Mouse (Mus musculus): ENCODE measurements around the gene Abcb8. TPM values are rescaled to one million over a fixed set of nuclear protein-coding genes. Genes with fewer than 3 reads are reported as not detected.

Abcb8 gene
- total and polyA plus RNA-seq, 3 experiments, result 81.2 to 151 (median 89.8) TPM

DNA sequence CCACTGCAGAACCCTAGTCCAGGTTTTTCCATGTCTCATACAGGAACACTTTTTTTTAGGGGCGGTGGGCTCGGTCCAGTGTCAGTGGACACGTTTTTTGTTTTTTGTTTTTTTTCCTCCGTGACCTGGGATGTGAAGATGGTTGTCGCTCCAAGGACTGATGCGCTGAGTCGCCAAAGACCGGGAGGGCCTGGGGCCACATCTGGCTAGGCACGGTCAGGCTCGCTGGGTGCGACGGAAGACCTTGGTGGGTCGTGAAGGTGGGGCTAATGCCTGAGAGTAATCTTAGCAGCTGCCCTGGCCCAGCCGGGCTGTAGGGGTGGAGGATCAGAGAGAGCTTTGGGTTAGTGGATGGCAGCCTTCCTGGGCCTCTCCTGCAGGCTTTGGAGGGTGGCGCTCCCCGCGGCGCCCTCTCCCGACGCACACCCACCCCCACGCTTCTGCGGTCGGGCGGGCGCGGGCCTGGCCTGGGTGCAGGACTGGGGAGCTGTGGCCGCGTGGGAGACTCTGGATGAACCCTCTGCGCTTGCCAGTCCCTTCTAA, 59.3 kb downstream of the Abcb8 start:
- Histone ChIP-seq H3K9ac (ENCODE audit: low read depth, low read length) (peak overlapping the region; percentile 90), H3K36me3 (ENCODE audit: control insufficient read depth, insufficient read depth, low read length) (no peaks in the 10 kb centered on the region), H3K27me3 (ENCODE audit: control insufficient read depth, insufficient read depth, low read length) (no peaks in the 10 kb centered on the region), H3K79me2 (replicated peaks; ENCODE audit: control insufficient read depth, insufficient read depth, low read length) (peaks cover 9% of the 10 kb centered on the region), H3K27ac (peak overlapping the region; percentile 93), H3K4me1 (ENCODE audit: control insufficient read depth, insufficient read depth, low read length) (peaks cover 27% of the 10 kb centered on the region), H3K4me3 (peak overlapping the region; percentile 70)
- TF ChIP-seq CTCF (IDR thresholded peaks at IDR 0.05) (peak; percentile 19), POLR2A (IDR thresholded peaks at IDR 0.05; ENCODE audit: insufficient read depth, low read depth, low read length) (no peak)
- intact Hi-C loops (cut with DNase I), result no loop called here
- peak; percentile 49 to 57 for DNase-seq
- 2% methylated on average over 29 of the region's 29 CpGs for WGBS

GRCm38 (mm10) chr5:24453283-24453984, 60.0 kb downstream of the Abcb8 start:
- WGBS, result 25% methylated on average over 5 of the region's 5 CpGs
- H3K27me3 ChIP-seq (ENCODE audit: control insufficient read depth, insufficient read depth, low read length), result no peaks in the 10 kb centered on the region
- peaks cover 24% of the 10 kb centered on the region for H3K4me1 ChIP-seq (ENCODE audit: control insufficient read depth, insufficient read depth, low read length)
- no peaks in the 10 kb centered on the region for H3K36me3 ChIP-seq (ENCODE audit: control insufficient read depth, insufficient read depth, low read length)
- peak overlapping the region; percentile 70 for H3K4me3 ChIP-seq
- DNase-seq, result no peak
- peaks cover 10% of the 10 kb centered on the region for H3K79me2 ChIP-seq (replicated peaks; ENCODE audit: control insufficient read depth, insufficient read depth, low read length)
- peak overlapping the region; percentile 93 for H3K27ac ChIP-seq
- intact Hi-C loops (cut with DNase I), result no loop called here
- H3K9ac ChIP-seq (ENCODE audit: low read depth, low read length), result peak overlapping the region; percentile 90
- TF ChIP-seq POLR2A (IDR thresholded peaks at IDR 0.05; ENCODE audit: insufficient read depth, low read depth, low read length) (no peak), EP300 (IDR thresholded peaks at IDR 0.05; ENCODE audit: insufficient read depth, low read depth, low read length) (no peak)

DNA sequence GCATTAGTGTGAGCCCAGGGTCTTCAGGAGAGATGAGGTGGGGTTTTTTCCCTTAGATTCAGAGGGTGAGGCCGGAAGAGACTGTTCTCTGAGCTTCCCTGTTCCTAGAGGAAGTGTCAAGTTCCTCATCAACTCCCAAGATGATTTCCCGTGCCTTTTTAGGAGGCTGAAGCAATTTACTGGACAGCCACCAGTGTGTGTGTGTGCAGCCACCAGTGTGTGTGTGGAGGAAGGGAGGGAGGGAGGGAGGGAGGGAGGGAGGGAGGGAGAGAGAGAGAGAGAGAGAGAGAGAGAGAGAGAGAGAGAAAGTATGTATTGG, 60.5 kb downstream of the Abcb8 start:
- intact Hi-C loops (cut with DNase I), result loop anchor here (2.0 kb wide), 1 partner anchor 17 kb away; no protein-coding TSS in a partner anchor
- peak overlapping the region; percentile 93 for H3K27ac ChIP-seq
- TF ChIP-seq CTCF (IDR thresholded peaks at IDR 0.05), result no peak
- no peak for TF ChIP-seq EP300 (IDR thresholded peaks at IDR 0.05; ENCODE audit: insufficient read depth, low read depth, low read length)
- no peak for TF ChIP-seq POLR2A (IDR thresholded peaks at IDR 0.05; ENCODE audit: insufficient read depth, low read depth, low read length)
- H3K9ac ChIP-seq (ENCODE audit: low read depth, low read length), result no peak overlapping the region
- peaks cover 24% of the 10 kb centered on the region for H3K4me1 ChIP-seq (ENCODE audit: control insufficient read depth, insufficient read depth, low read length)
- no peaks in the 10 kb centered on the region for H3K36me3 ChIP-seq (ENCODE audit: control insufficient read depth, insufficient read depth, low read length)
- DNase-seq, result peak in 1 of 2 experiments; percentile 30
- peaks cover 10% of the 10 kb centered on the region for H3K79me2 ChIP-seq (replicated peaks; ENCODE audit: control insufficient read depth, insufficient read depth, low read length)
- no peak overlapping the region for H3K4me3 ChIP-seq
- WGBS, result 19% methylated on average over 2 of the region's 2 CpGs
- no peaks in the 10 kb centered on the region for H3K27me3 ChIP-seq (ENCODE audit: control insufficient read depth, insufficient read depth, low read length)

DNA sequence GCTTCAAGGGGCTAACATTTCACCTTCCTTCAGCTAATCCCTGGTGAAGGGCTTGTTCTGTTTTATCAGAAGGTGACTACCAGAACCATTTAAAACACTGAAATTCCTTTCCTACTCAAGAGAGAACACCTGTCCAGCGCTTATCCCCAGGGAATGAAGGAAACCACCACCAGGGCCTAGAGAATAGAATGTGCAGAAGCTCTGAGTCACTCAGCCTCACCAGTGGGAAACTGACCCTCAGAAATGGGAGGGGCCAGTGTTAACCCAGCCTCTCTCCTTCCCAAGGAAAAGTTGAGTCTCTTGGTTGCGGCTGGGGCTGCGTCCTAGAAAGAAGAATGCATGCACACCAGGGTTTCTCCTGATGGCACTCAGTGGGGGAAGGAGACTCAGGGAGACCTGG, 61.6 kb downstream of the Abcb8 start:
- no peak overlapping the region for H3K4me3 ChIP-seq
- TF ChIP-seq EP300 (IDR thresholded peaks at IDR 0.05; ENCODE audit: insufficient read depth, low read depth, low read length) (no peak), CTCF (IDR thresholded peaks at IDR 0.05) (no peak), POLR2A (IDR thresholded peaks at IDR 0.05; ENCODE audit: insufficient read depth, low read depth, low read length) (no peak)
- peaks cover 10% of the 10 kb centered on the region for H3K79me2 ChIP-seq (replicated peaks; ENCODE audit: control insufficient read depth, insufficient read depth, low read length)
- intact Hi-C loops (cut with DNase I), result loop anchor here (2.0 kb wide), 1 partner anchor 16 kb away; no protein-coding TSS in a partner anchor
- H3K36me3 ChIP-seq (ENCODE audit: control insufficient read depth, insufficient read depth, low read length), result no peaks in the 10 kb centered on the region
- no peak for DNase-seq
- H3K9ac ChIP-seq (ENCODE audit: low read depth, low read length), result no peak overlapping the region
- no peaks in the 10 kb centered on the region for H3K27me3 ChIP-seq (ENCODE audit: control insufficient read depth, insufficient read depth, low read length)
- peak overlapping the region; percentile 43 for H3K27ac ChIP-seq
- WGBS, result 54% methylated on average over 3 of the region's 3 CpGs
- peaks cover 24% of the 10 kb centered on the region for H3K4me1 ChIP-seq (ENCODE audit: control insufficient read depth, insufficient read depth, low read length)

DNA sequence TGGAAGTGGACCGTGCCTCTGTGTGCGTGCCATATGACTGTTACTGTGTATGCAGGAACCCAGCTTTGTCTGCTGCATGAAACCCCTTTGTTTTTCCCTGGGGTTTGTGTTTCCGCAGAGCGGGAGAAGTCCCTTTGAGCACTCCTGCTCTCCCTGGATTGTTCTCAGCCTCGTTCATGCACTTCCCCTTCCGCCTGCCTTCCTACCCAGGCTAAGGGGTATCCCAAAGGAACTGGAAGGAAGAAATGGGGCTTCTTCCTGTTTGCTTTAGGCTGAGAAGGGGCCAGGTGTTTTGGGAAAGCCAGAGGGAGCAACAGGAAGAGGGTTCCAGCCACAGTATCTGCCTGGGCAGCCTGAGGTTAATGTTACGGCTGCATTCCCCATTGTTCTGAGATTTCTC, 62.1 kb downstream of the Abcb8 start:
- Histone ChIP-seq H3K4me1 (ENCODE audit: control insufficient read depth, insufficient read depth, low read length) (peaks cover 24% of the 10 kb centered on the region), H3K79me2 (replicated peaks; ENCODE audit: control insufficient read depth, insufficient read depth, low read length) (peaks cover 10% of the 10 kb centered on the region), H3K9ac (ENCODE audit: low read depth, low read length) (no peak overlapping the region), H3K27me3 (ENCODE audit: control insufficient read depth, insufficient read depth, low read length) (no peaks in the 10 kb centered on the region), H3K36me3 (ENCODE audit: control insufficient read depth, insufficient read depth, low read length) (no peaks in the 10 kb centered on the region), H3K4me3 (no peak overlapping the region), H3K27ac (peak overlapping the region; percentile 43)
- no peak for DNase-seq
- intact Hi-C loops (cut with DNase I), result loop anchor here (2.0 kb wide), 1 partner anchor 15 kb away; no protein-coding TSS in a partner anchor
- no peak for TF ChIP-seq EP300 (IDR thresholded peaks at IDR 0.05; ENCODE audit: insufficient read depth, low read depth, low read length)
- TF ChIP-seq CTCF (IDR thresholded peaks at IDR 0.05), result no peak
- no peak for TF ChIP-seq POLR2A (IDR thresholded peaks at IDR 0.05; ENCODE audit: insufficient read depth, low read depth, low read length)
- WGBS, result 42% methylated on average over 7 of the region's 7 CpGs

Other genes starting within 250 kb of the Abcb8 start
- gene Nupl2, start 228.7 kb upstream of the Abcb8 start, total RNA-seq (2021), result 1 to 10 TPM; 7.4 to 7.6 TPM
- gene Nupl2, start 228.7 kb upstream of the Abcb8 start, polyA plus RNA-seq (2012; rRNA removed), result 5.8 and 7.3 TPM in 2 replicates
- gene Kcnh2, start 42.1 kb upstream of the Abcb8 start, total RNA-seq (2021), result 10 to 100 TPM; 59.3 to 68.5 TPM
- gene Kcnh2, start 42.1 kb upstream of the Abcb8 start, polyA plus RNA-seq (2012; rRNA removed), result 119 and 121 TPM in 2 replicates
- 10 to 100 TPM; 23.5 to 24.4 TPM for gene Nos3, start 28.9 kb upstream of the Abcb8 start, total RNA-seq (2021)
- gene Nos3, start 28.9 kb upstream of the Abcb8 start, polyA plus RNA-seq (2012; rRNA removed), result 26.3 and 30.7 TPM in 2 replicates
- gene Atg9b, start 1.5 kb upstream of the Abcb8 start, total RNA-seq (2021), result 1 to 10 TPM in 1 of 2 experiments, under 1 TPM in 1; 0.89 to 1.1 TPM
- 2.2 and 2.3 TPM in 2 replicates for gene Atg9b, start 1.5 kb upstream of the Abcb8 start, polyA plus RNA-seq (2012; rRNA removed)
- gene Asic3, start 19.7 kb downstream of the Abcb8 start, total RNA-seq (2021), result under 1 TPM in 1 of 2 experiments, not detected in 1; 0.14 TPM
- gene Asic3, start 19.7 kb downstream of the Abcb8 start, polyA plus RNA-seq (2012; rRNA removed), result 0.32 and 0.59 TPM in 2 replicates
- 10 to 100 TPM; 19.9 to 21.7 TPM for gene Cdk5, start 29.9 kb downstream of the Abcb8 start, total RNA-seq (2021)
- 42.7 and 51.8 TPM in 2 replicates for gene Cdk5, start 29.9 kb downstream of the Abcb8 start, polyA plus RNA-seq (2012; rRNA removed)
- 10 to 100 TPM; 22.4 to 25.9 TPM for gene Slc4a2, start 30.2 kb downstream of the Abcb8 start, total RNA-seq (2021)
- gene Slc4a2, start 30.2 kb downstream of the Abcb8 start, polyA plus RNA-seq (2012; rRNA removed), result 37.9 and 41.2 TPM in 2 replicates
- gene Fastk, start 51.6 kb downstream of the Abcb8 start, total RNA-seq (2021), result 100 to 1,000 TPM; 287 to 328 TPM
- 609 and 613 TPM in 2 replicates for gene Fastk, start 51.6 kb downstream of the Abcb8 start, polyA plus RNA-seq (2012; rRNA removed)
- gene Tmub1, start 54.2 kb downstream of the Abcb8 start, total RNA-seq (2021), result 10 to 100 TPM; 10.4 to 13.9 TPM
- gene Tmub1, start 54.2 kb downstream of the Abcb8 start, polyA plus RNA-seq (2012; rRNA removed), result 28.5 and 34.0 TPM in 2 replicates
- 100 to 1,000 TPM in 1 of 2 experiments, 10 to 100 TPM in 1; 88.4 to 103 TPM for gene Agap3, start 58.5 kb downstream of the Abcb8 start, total RNA-seq (2021)
- 78.1 and 102 TPM in 2 replicates for gene Agap3, start 58.5 kb downstream of the Abcb8 start, polyA plus RNA-seq (2012; rRNA removed)
- gene Gbx1, start 133.5 kb downstream of the Abcb8 start, total RNA-seq (2021), result not detected
- gene Gbx1, start 133.5 kb downstream of the Abcb8 start, polyA plus RNA-seq (2012; rRNA removed), result 0.06 TPM in 1 of 2 replicates, not detected in the other
- gene Asb10, start 147.3 kb downstream of the Abcb8 start, total RNA-seq (2021), result 10 to 100 TPM; 80.8 to 93.5 TPM
- 138 and 163 TPM in 2 replicates for gene Asb10, start 147.3 kb downstream of the Abcb8 start, polyA plus RNA-seq (2012; rRNA removed)
- gene 4931409K22Rik, start 163.1 kb downstream of the Abcb8 start, total RNA-seq (2021), result not detected
- gene 4931409K22Rik, start 163.1 kb downstream of the Abcb8 start, polyA plus RNA-seq (2012; rRNA removed), result 0.06 TPM in 1 of 2 replicates, not detected in the other
- gene Abcf2, start 183.8 kb downstream of the Abcb8 start, total RNA-seq (2021), result 10 to 100 TPM; 52.5 to 55.8 TPM
- gene Abcf2, start 183.8 kb downstream of the Abcb8 start, polyA plus RNA-seq (2012; rRNA removed), result 43.3 and 57.2 TPM in 2 replicates
- 1 to 10 TPM; 7.5 to 9.0 TPM for gene Chpf2, start 193.1 kb downstream of the Abcb8 start, total RNA-seq (2021)
- gene Chpf2, start 193.1 kb downstream of the Abcb8 start, polyA plus RNA-seq (2012; rRNA removed), result 9.9 and 12.3 TPM in 2 replicates
- gene Smarcd3, start 230.7 kb downstream of the Abcb8 start, total RNA-seq (2021), result 10 to 100 TPM; 58.7 to 61.8 TPM
- gene Smarcd3, start 230.7 kb downstream of the Abcb8 start, polyA plus RNA-seq (2012; rRNA removed), result 60.2 and 61.0 TPM in 2 replicates

Data from heart, adult 2 months (tissue).